Mouse (Mus musculus) hindbrain, embryonic 10.5 days (tissue): ENCODE measurements around the gene Nsmce3. TPM values are rescaled to one million over a fixed set of nuclear protein-coding genes. Genes with fewer than 3 reads are reported as not detected.
A peak's percentile ranks its signal among the peaks of the same experiment; 100 is the strongest.

Source experiments
- DNase-seq: peaks from one replicate; pipeline ENCODE4 v3.0.0-alpha.2; 2017; ENCODE audit warnings: low spot score
- H3K27ac ChIP-seq: fragments of 300-500 bp; sonication (generic); 2 replicates; pipeline ENCODE4 v1.5.1; 2016; ENCODE audit warnings: mild to moderate bottlenecking, moderate library complexity
- H3K27me3 ChIP-seq: fragments of 300-500 bp; sonication (generic); 2 replicates; pipeline ENCODE4 v1.6.1; 2016; ENCODE audit warnings: mild to moderate bottlenecking; ENCODE audit not compliant: poor library complexity, insufficient read depth, severe bottlenecking
- H3K36me3 ChIP-seq: fragments of 300-500 bp; sonication (generic); 2 replicates; pipeline ENCODE4 v1.6.1; 2016; ENCODE audit warnings: mild to moderate bottlenecking, moderate library complexity
- H3K4me1 ChIP-seq: fragments of 300-500 bp; sonication (generic); replicated peaks from 2 replicates; pipeline ENCODE4 v1.6.1; 2016; ENCODE audit warnings: mild to moderate bottlenecking
- H3K4me3 ChIP-seq: fragments of 300-500 bp; sonication (generic); 2 replicates; pipeline ENCODE4 v1.5.1; 2016; ENCODE audit warnings: mild to moderate bottlenecking, moderate library complexity
- H3K9me3 ChIP-seq: fragments of 300-500 bp; sonication (generic); 2 replicates; pipeline ENCODE4 v1.6.1; 2016; ENCODE audit warnings: mild to moderate bottlenecking, moderate library complexity
- WGBS: fragments of 180-500 bp; shearing (Covaris S2); methylation state at CpG from one replicate; pipeline ENCODE4 v1.1.7; 2016; 5-methylcytosine and 5-hydroxymethylcytosine counted together
- polyA plus RNA-seq: library from polyadenylated mRNA; unstranded; fragments of >200 nt; fragmentation: Nextera tagmentation; extraction: Ambion mirVana; gene quantifications from 2 replicates; pipeline ENCODE4 v1.2.1, GENCODE M21; 2016

Nsmce3 gene
- polyA plus RNA-seq: 10.6 and 12.1 TPM in 2 replicates

DNA sequence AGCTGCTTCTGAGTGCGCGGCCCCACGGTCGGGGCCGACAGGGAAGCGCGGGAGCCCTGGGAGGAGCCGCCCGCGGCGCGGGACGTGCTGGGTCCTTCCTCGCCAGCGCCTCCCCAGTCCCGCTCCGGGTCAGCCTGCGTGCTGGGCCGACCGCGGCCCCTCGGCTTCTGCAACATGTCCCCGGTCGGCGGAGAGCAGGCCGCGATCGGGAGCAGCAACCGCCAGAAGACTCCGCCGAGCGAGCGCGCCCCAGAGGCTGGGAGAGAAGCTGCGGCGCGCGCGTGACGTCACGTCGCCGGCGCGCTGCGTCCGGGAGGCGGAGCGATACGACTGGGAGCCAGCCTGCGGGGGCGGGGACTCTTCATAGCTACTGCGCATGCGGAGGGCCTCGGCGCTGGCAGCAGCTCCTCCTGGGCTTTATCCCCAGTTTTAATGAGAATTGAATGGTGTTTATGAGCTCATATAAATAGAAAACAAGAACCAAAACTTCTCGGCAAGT lies at the start of gene Nsmce3:
Gene Nsmce3, minus strand, starts transcription at position 255 of the 499 bp plus-strand sequence.
- DNase-seq: peak; percentile 94
- Histone ChIP-seq H3K27me3 (no peaks in the 10 kb centered on the region), H3K9me3 (no peaks in the 10 kb centered on the region), H3K4me1 (peaks cover 24% of the 10 kb centered on the region), H3K36me3 (peaks cover 15% of the 10 kb centered on the region), H3K4me3 (peak within 1 kb of the TSS; percentile 93), H3K27ac (peak within 1 kb of the TSS; percentile 98)
- WGBS: 0% methylated on average over 57 of the region's 57 CpGs

DNA sequence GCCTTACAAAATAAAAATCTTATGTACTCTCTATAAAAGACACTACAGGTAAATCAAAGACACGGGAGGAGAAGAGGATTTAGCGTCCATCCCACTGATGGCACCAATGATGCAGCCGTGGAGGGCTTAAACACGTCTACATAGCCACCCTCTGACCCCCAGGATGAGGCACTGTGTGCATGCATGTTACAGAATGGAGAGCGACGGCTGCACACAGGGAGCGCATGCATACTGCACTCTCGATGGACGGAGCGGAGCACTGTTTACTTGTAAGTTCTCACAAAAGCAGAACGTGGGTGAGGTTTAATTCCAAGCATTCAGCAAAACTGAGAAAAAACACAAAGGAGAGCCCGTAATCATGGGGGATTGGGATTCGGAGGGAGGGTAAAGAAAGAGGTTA lies 48.4 kb upstream of the Nsmce3 start:
- Histone ChIP-seq H3K4me1 (peaks cover 2% of the 10 kb centered on the region; the same call in 1 of the 2 replicates), H3K4me3 (no peak overlapping the region), H3K27me3 (no peaks in the 10 kb centered on the region), H3K9me3 (no peaks in the 10 kb centered on the region; the same call in 1 of the 2 replicates), H3K27ac (no peak overlapping the region), H3K36me3 (no peaks in the 10 kb centered on the region)
- WGBS: 82% methylated on average over 13 of the region's 13 CpGs
- DNase-seq: no peak

DNA sequence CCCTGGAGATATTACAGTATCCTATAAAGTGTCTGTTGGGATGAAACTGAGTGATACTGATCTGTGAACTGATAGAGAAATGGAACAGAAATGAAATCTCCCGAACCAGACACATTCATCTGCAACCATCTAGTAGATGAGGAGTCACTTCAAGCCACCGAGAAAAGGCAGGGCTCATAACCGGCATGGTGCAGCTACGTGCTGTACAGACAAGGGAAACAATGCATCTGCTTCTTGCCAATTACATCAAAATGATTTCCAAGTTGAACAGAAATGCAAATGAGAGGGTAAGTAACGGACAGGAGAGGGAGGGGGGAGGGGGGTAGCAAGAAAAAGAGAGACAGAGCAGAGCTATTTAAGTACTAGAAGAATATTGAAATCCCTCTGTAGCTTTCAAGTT lies 47.9 kb upstream of the Nsmce3 start:
- Histone ChIP-seq H3K36me3 (no peaks in the 10 kb centered on the region), H3K27me3 (no peaks in the 10 kb centered on the region), H3K27ac (no peak overlapping the region), H3K9me3 (no peaks in the 10 kb centered on the region; the same call in 1 of the 2 replicates), H3K4me3 (no peak overlapping the region), H3K4me1 (peaks cover 2% of the 10 kb centered on the region; the same call in 1 of the 2 replicates)
- 66% methylated on average over 5 of the region's 5 CpGs for WGBS
- DNase-seq: no peak

DNA sequence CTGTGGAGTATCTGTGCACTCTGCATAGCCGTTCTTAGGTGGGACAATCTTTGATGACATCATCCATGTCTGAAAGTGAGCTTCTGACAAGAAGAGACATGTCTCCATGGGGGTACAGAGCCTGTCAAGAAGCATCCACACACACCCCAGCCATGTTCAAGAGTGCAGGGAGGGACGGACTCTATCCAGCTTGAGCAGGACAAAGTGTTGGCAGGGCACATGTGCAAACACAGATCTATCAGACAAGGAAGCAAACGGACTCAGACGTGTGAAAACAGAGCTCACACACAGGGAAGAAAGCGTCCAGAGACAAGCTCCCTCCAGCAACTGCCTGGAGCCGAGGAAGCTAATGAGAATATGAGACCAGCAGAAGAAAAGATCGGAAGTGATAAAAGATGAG lies 43.9 kb upstream of the Nsmce3 start:
- Histone ChIP-seq H3K9me3 (no peaks in the 10 kb centered on the region; the same call in 1 of the 2 replicates), H3K4me1 (peaks cover 2% of the 10 kb centered on the region; the same call in 1 of the 2 replicates), H3K36me3 (no peaks in the 10 kb centered on the region), H3K27ac (no peak overlapping the region), H3K4me3 (no peak overlapping the region), H3K27me3 (no peaks in the 10 kb centered on the region)
- WGBS: 70% methylated on average over 7 of the region's 7 CpGs
- DNase-seq: no peak

DNA sequence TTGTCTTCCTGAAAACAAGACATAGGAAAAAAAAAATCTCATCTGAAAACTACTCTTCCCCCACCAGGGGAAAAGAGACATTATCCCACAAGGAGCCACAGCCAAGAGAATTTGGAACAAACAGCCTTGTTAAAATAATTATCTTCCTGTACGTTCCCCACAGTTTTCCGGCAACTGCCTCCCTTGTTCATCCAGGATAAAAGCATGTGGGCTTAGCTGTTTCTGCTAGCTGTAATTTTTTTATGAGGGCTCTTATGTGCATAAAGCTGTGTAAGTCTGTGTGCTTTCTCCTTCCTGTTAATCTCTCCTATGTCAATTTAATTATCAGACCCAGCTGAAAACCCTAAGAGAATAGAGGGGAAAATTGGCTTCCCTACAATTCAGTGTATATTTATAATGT lies 42.3 kb upstream of the Nsmce3 start:
- Histone ChIP-seq H3K36me3 (no peaks in the 10 kb centered on the region), H3K27ac (no peak overlapping the region), H3K4me3 (no peak overlapping the region), H3K9me3 (no peaks in the 10 kb centered on the region; the same call in 1 of the 2 replicates), H3K27me3 (no peaks in the 10 kb centered on the region), H3K4me1 (no peaks in the 10 kb centered on the region)
- 89% methylated on average over 2 of the region's 2 CpGs for WGBS
- no peak for DNase-seq

DNA sequence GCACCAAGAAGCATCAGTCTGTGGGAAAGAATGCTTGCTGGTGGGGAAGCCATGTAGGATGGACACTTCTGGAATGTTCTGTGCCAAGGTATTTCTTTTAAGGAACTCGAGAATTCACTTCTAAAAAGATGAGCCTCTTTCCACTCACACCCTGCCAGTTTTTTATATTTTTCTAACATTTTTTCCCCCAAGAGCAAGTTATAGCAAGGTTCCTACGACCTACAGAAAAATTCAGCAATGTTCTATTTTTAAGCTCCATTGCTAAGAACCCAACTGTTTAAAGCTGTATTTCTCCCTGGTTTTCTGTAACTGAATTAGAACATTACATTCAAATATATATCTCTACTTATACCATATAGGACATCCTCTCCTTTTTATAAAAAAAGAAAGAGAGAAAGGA lies 39.1 kb upstream of the Nsmce3 start:
- H3K4me1 ChIP-seq: no peaks in the 10 kb centered on the region
- H3K9me3 ChIP-seq: no peaks in the 10 kb centered on the region
- no peaks in the 10 kb centered on the region for H3K36me3 ChIP-seq
- WGBS: 84% methylated on average over 2 of the region's 2 CpGs
- H3K4me3 ChIP-seq: no peak overlapping the region
- H3K27me3 ChIP-seq: no peaks in the 10 kb centered on the region
- no peak for DNase-seq
- H3K27ac ChIP-seq: no peak overlapping the region

DNA sequence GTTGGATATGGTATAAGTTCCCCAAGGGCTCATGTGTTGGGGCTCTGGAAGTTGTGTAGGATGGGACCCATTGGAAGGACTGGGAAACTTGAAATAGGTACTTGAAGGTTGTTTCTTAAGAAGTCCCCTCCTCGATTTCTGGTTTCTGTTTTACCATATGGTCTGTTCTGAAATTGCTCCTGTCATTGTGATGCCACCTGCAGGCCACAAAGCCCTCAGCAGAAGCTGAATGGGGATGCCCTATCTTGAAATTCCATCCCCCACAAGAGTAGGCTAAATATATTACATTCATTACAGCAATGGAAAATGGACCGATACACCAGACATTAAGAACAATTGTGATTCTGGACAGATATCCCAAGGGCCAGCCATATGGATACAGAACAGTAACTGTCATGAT lies 37.4 kb upstream of the Nsmce3 start:
- H3K36me3 ChIP-seq: no peaks in the 10 kb centered on the region
- DNase-seq: no peak
- H3K4me3 ChIP-seq: no peak overlapping the region
- no peaks in the 10 kb centered on the region for H3K27me3 ChIP-seq
- no peak overlapping the region for H3K27ac ChIP-seq
- H3K9me3 ChIP-seq: no peaks in the 10 kb centered on the region
- no peaks in the 10 kb centered on the region for H3K4me1 ChIP-seq
- WGBS: 86% methylated on average over 2 of the region's 2 CpGs

DNA sequence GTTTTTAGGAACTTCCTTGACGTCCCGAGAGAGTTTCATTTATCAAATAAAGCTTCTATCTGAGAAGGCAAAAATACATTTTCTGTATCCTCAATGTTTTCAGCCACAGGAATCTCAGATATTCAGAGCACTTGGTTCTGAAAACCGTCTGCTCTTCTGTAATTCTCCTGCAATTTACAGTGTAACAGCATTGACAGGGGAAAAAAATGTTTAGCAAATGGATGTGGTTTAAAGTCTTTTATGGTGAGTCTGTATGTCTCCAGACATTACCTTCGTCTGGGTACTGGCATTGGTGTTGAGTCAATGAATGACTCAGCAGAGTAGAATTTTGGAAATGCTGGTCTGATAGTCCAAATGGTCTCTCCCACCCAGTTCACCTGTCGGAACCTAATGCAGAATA lies 34.2 kb upstream of the Nsmce3 start:
- Histone ChIP-seq H3K4me1 (no peaks in the 10 kb centered on the region), H3K4me3 (no peak overlapping the region), H3K27ac (no peak overlapping the region), H3K9me3 (no peaks in the 10 kb centered on the region), H3K36me3 (no peaks in the 10 kb centered on the region), H3K27me3 (no peaks in the 10 kb centered on the region)
- WGBS: 82% methylated on average over 5 of the region's 5 CpGs
- DNase-seq: no peak

DNA sequence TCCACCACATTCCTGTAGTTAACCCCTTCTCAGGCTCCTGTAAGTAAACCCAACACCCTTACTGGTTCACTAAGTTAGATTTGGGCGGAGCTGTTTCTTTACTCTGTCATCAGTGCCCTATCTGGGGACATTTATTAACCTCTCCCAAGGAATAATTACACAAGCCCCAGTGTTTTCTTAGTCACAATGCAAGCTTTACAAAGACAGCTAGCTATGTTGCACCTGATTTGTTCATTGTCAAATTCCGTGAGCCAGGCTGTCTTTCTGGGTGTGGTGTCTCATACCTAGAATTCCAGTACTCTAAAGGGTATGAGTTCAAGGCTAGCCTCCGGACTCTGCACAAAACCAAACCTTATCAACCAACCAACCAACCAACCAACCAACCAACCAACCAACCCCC lies 32.7 kb upstream of the Nsmce3 start:
- H3K4me3 ChIP-seq: no peak overlapping the region
- no peaks in the 10 kb centered on the region for H3K4me1 ChIP-seq
- H3K27ac ChIP-seq: no peak overlapping the region
- no peaks in the 10 kb centered on the region for H3K36me3 ChIP-seq
- WGBS: 86% methylated on average over 3 of the region's 3 CpGs
- no peak for DNase-seq
- H3K27me3 ChIP-seq: no peaks in the 10 kb centered on the region
- no peaks in the 10 kb centered on the region for H3K9me3 ChIP-seq

DNA sequence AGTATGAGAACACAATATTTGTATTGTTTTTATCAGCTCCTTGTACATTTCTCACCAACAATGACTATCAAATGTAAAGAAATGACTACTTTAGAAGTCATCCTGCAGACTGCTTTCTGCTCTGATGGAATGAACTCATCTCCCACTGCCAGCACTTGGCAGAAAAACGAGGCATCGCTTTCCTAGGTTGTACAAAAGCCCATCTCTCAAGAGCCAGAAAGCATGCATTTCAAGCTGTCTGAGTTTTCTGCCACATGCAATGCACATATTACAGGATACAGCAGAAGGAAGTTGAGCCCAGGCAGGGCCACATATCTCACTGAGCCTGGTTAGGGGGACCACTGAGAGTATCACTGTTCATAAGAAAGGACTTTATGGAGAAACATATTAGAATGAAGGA lies 27.5 kb upstream of the Nsmce3 start:
- 89% methylated on average over 2 of the region's 2 CpGs for WGBS
- no peaks in the 10 kb centered on the region for H3K36me3 ChIP-seq
- DNase-seq: no peak
- H3K4me1 ChIP-seq: peaks cover 11% of the 10 kb centered on the region
- H3K9me3 ChIP-seq: no peaks in the 10 kb centered on the region
- H3K27me3 ChIP-seq: no peaks in the 10 kb centered on the region
- H3K4me3 ChIP-seq: no peak overlapping the region
- H3K27ac ChIP-seq: no peak overlapping the region

DNA sequence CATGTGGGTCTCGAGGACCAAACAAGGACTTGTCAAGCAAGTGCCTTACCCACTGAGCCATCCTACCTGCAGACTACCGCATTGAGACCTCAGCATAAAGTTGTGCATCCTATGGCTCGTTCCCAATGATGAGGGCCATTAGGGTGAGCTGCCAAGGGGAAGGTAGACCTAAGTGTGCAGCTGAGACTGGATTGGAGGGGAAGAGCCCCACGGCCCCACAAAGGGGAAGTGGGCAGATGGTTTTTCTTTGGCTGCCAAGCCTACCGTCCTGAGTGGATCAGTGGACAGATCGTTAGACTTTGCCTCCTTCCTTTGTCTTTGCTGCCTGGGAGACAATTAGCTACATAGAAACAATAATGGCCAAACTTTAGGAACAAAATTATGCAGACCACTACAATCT lies 23.8 kb upstream of the Nsmce3 start:
- peaks cover 12% of the 10 kb centered on the region for H3K4me1 ChIP-seq
- H3K27ac ChIP-seq: no peak overlapping the region
- no peak for DNase-seq
- WGBS: 87% methylated on average over 6 of the region's 6 CpGs
- no peaks in the 10 kb centered on the region for H3K27me3 ChIP-seq
- no peaks in the 10 kb centered on the region for H3K36me3 ChIP-seq
- no peak overlapping the region for H3K4me3 ChIP-seq
- no peaks in the 10 kb centered on the region for H3K9me3 ChIP-seq

DNA sequence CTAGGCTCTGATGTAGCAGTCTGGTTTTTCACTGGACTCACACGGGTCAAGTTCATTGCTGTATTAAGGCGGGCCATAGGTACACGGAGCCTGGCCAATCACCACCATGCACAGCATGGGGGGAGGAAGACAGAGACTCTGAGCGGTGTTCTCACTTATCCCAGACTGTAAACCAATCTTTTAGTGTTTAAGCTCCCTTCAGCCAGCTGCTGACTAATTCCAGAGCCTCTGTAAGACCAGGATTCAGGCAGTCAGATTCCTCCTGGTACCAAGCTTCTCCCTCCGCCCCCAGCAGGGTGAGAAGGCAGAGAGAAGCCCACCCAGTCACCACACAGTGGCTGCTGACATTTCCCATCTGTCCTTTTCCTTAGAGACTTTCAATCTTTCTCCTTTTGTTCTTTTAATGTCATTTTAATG lies 22.9 kb upstream of the Nsmce3 start:
- WGBS: 60% methylated on average over 5 of the region's 5 CpGs
- Histone ChIP-seq H3K27ac (no peak overlapping the region), H3K27me3 (no peaks in the 10 kb centered on the region), H3K9me3 (no peaks in the 10 kb centered on the region), H3K36me3 (no peaks in the 10 kb centered on the region), H3K4me3 (no peak overlapping the region), H3K4me1 (peaks cover 12% of the 10 kb centered on the region)
- no peak for DNase-seq

DNA sequence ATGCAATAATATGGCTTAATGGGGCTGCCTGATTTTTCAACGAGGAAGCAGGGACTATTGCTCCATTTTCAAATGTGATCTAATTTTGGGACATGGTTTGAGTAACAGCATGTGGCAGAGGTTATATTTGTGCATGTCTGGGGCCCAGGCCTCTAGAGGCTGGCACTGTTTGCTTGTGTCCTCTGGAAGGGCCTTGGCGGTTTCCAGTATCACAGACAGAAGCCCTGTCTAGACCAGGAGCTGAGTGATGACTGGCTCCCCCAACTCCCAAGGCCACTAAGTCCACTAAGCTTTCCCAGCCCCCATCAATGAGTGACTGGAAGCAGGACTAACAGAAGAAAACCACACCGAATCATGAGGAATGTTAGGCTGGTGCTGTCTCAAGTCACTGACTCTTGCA lies 18.3 kb upstream of the Nsmce3 start:
- Histone ChIP-seq H3K27me3 (no peaks in the 10 kb centered on the region), H3K36me3 (no peaks in the 10 kb centered on the region), H3K9me3 (no peaks in the 10 kb centered on the region), H3K27ac (no peak overlapping the region), H3K4me3 (no peak overlapping the region), H3K4me1 (peaks cover 8% of the 10 kb centered on the region)
- 76% methylated on average over 3 of the region's 3 CpGs for WGBS
- peak; percentile 9 for DNase-seq

DNA sequence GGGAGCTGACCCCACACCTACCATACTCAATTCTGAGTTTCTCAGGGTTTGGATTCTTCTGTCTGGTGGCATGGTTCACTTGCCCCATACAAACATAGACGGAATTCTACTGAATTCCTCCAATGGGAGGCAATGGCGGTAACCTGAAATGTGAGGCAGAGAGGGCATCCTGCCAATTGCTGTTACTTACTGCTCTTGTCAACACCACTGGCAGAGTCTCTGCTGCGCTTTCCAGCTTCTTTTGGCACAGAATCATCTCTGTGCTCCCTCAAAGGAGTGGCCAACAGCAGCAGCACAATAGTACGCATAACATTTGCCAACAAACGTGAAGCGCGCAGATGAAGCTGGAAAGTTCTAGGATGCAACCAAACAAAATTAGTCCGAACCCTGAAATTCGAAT lies 17.1 kb upstream of the Nsmce3 start:
- H3K27me3 ChIP-seq: no peaks in the 10 kb centered on the region
- no peaks in the 10 kb centered on the region for H3K9me3 ChIP-seq
- no peak overlapping the region for H3K4me3 ChIP-seq
- WGBS: 90% methylated on average over 9 of the region's 9 CpGs
- DNase-seq: no peak
- no peak overlapping the region for H3K27ac ChIP-seq
- H3K36me3 ChIP-seq: no peaks in the 10 kb centered on the region
- H3K4me1 ChIP-seq: no peaks in the 10 kb centered on the region
